Mouse (Mus musculus) layer of hippocampus, adult 8-10 months (tissue): Measurements from ENCODE around the gene Anapc2. TPM values are rescaled to one million over a fixed set of nuclear protein-coding genes. Genes with fewer than 3 reads are reported as not detected.

Source experiments
- total RNA-seq, 4 experiments: library from RNA; stranded (reverse); gene quantifications; 2 replicates each; pipeline ENCODE4 v1.2.4; 2022

Anapc2 gene
- total RNA-seq, 4 experiments from 2014 or later = 87.9 to 110 (median 99.0) TPM

Other genes with a start within 250 kb of the Anapc2 start
- 100 to 1,000 TPM; 768 to 931 (median 837) TPM for gene Nsmf, start 218.1 kb upstream of the Anapc2 start, total RNA-seq
- not detected for gene Entpd8, start 192.2 kb upstream of the Anapc2 start, total RNA-seq
- gene Noxa1, start 177.3 kb upstream of the Anapc2 start, total RNA-seq = not detected
- gene Nrarp, start 91.7 kb upstream of the Anapc2 start, total RNA-seq = 10 to 100 TPM; 16.9 to 20.4 (median 19.5) TPM
- 1 to 10 TPM; 2.2 to 4.6 (median 2.8) TPM for gene Tor4a, start 75.6 kb upstream of the Anapc2 start, total RNA-seq
- 10 to 100 TPM; 56.7 to 64.9 (median 64.0) TPM for gene Nelfb, start 61.0 kb upstream of the Anapc2 start, total RNA-seq
- gene Stpg3, start 57.8 kb upstream of the Anapc2 start, total RNA-seq = under 1 TPM in 2 of 4 experiments, not detected in 2; 0.27 to 0.29 TPM
- not detected for gene Fam166a, start 53.7 kb upstream of the Anapc2 start, total RNA-seq
- 100 to 1,000 TPM; 303 to 348 (median 313) TPM for gene Tubb4b, start 47.8 kb upstream of the Anapc2 start, total RNA-seq
- not detected for gene Slc34a3, start 38.1 kb upstream of the Anapc2 start, total RNA-seq
- gene Rnf224, start 35.7 kb upstream of the Anapc2 start, total RNA-seq = not detected
- gene Rnf208, start 30.2 kb upstream of the Anapc2 start, total RNA-seq = 100 to 1,000 TPM; 219 to 241 (median 229) TPM
- not detected for gene Cysrt1, start 30.0 kb upstream of the Anapc2 start, total RNA-seq
- 1 to 10 TPM; 3.3 to 5.5 (median 4.4) TPM for gene AL732309.1, start 25.6 kb upstream of the Anapc2 start, total RNA-seq
- gene Tmem203, start 17.0 kb upstream of the Anapc2 start, total RNA-seq = 10 to 100 TPM; 27.0 to 44.4 (median 33.9) TPM
- 10 to 100 TPM; 19.9 to 27.8 (median 24.3) TPM for gene Tprn, start 9.9 kb upstream of the Anapc2 start, total RNA-seq
- 10 to 100 TPM; 59.0 to 71.0 (median 64.3) TPM for gene Ssna1, start within 50 bp of the Anapc2 start, total RNA-seq
- not detected for gene Tmem210, start 15.7 kb downstream of the Anapc2 start, total RNA-seq
- not detected for gene Lrrc26, start 17.4 kb downstream of the Anapc2 start, total RNA-seq
- 100 to 1,000 TPM; 366 to 436 (median 415) TPM for gene Grin1, start 46.7 kb downstream of the Anapc2 start, total RNA-seq
- 10 to 100 TPM; 53.7 to 68.2 (median 59.6) TPM for gene Man1b1, start 59.9 kb downstream of the Anapc2 start, total RNA-seq
- 10 to 100 TPM; 38.9 to 52.9 (median 45.4) TPM for gene Dpp7, start 83.9 kb downstream of the Anapc2 start, total RNA-seq
- gene Uap1l1, start 93.2 kb downstream of the Anapc2 start, total RNA-seq = 10 to 100 TPM; 12.0 to 28.7 (median 20.3) TPM
- 1 to 10 TPM; 2.4 to 4.6 (median 4.2) TPM for gene Sapcd2, start 99.8 kb downstream of the Anapc2 start, total RNA-seq
- gene Entpd2, start 123.4 kb downstream of the Anapc2 start, total RNA-seq = 10 to 100 TPM; 14.6 to 20.7 (median 16.8) TPM
- gene Npdc1, start 126.9 kb downstream of the Anapc2 start, total RNA-seq = 100 to 1,000 TPM; 390 to 435 (median 411) TPM
- under 1 TPM; 0.35 to 0.98 (median 0.44) TPM for gene Fut7, start 150.8 kb downstream of the Anapc2 start, total RNA-seq
- gene Abca2, start 156.2 kb downstream of the Anapc2 start, total RNA-seq = 100 to 1,000 TPM; 165 to 186 (median 183) TPM
- gene Clic3, start 184.4 kb downstream of the Anapc2 start, total RNA-seq = under 1 TPM in 2 of 4 experiments, not detected in 2; 0.43 to 0.92 TPM
- 10 to 100 TPM; 60.3 to 63.5 (median 61.8) TPM for gene Paxx, start 188.6 kb downstream of the Anapc2 start, total RNA-seq
- 1,000 to 10,000 TPM in 3 of 4 experiments, 100 to 1,000 TPM in 1; 912 to 1,488 (median 1,209) TPM for gene Ptgds, start 197.6 kb downstream of the Anapc2 start, total RNA-seq
- not detected for gene Lcn12, start 221.4 kb downstream of the Anapc2 start, total RNA-seq
- 100 to 1,000 TPM; 116 to 120 (median 118) TPM for gene Fbxw5, start 228.3 kb downstream of the Anapc2 start, total RNA-seq
- 1 to 10 TPM in 3 of 4 experiments, under 1 TPM in 1; 0.77 to 1.4 (median 1.2) TPM for gene C8g, start 229.2 kb downstream of the Anapc2 start, total RNA-seq